Mouse (Mus musculus): ENCODE data around the gene Sh3bp2.

Gene Sh3bp2

DNA sequence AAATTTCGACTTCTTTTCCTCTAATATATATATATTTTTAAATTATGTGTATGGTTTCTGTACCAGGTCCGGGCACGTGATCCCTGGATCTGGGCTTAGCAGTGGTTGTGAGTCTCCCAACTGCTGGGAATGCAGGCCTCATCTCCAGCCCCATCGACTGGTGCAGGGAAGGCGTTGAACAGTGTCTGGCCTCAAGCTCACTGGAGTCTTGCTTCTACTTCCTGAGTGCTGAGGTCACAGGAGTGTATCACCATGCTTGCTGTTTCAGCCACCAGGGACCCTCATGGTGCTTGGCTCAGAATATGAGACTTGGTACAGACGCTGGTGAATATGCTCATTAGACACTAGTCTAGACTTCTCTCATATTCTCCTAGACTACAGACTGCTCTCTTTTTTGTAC is 67.0 kb downstream of the Sh3bp2 start:
- Histone ChIP-seq H3K4me1 (replicated peaks; ENCODE audit: low read depth, low read length) (peaks cover 97% of the 10 kb centered on the region), H3K4me3 (replicated peaks; ENCODE audit: low read length) (no peak overlapping the region), H3K27me3 (ENCODE audit: insufficient read depth, low read length) (no peaks in the 10 kb centered on the region), H3K9me3 (ENCODE audit: low read length) (no peaks in the 10 kb centered on the region), H3K36me3 (ENCODE audit: insufficient read depth, low read length) (0 out of 2 replicates have a peak, but pooled peaks cover 1% of the 10 kb centered on the region)
- TF ChIP-seq NANOG (IDR thresholded peaks at IDR 0.05; ENCODE audit: borderline replicate concordance, low read length) (no peak), CTCF (conservative IDR thresholded peaks at IDR 0.05; ENCODE audit: low read length) (no peak), POU5F1 (IDR thresholded peaks at IDR 0.05; ENCODE audit: borderline replicate concordance, low read length) (no peak)

DNA sequence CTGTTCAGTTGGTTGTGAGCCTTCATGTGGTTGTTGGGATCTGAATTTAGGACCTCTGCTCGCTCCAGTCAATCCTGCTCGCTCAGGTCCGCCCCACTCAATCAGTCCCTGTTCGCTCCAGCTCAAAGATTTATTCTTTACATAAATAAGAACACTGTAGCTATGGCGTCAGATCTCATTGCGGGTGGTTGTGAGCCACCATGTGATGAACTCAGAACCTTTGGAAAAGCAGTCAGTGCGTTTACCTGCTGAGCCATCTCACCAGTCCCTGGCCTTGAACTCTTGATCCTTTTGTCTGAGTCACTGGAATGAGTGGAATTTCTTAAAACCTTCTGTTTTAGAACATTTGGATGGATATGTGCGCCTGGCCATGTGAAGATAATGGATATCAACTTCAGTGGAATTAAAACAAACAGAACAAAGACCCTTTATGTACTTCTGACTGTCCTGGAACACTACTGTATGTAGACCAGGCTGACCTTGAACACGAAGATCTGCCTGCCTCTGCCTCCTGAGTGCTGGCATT is 67.6 kb downstream of the Sh3bp2 start:
- 0 out of 2 replicates have a peak, but pooled peaks cover 5% of the 10 kb centered on the region for H3K36me3 ChIP-seq (ENCODE audit: insufficient read depth, low read length)
- peaks cover 97% of the 10 kb centered on the region for H3K4me1 ChIP-seq (replicated peaks; ENCODE audit: low read depth, low read length)
- H3K4me3 ChIP-seq (replicated peaks; ENCODE audit: low read length), result no peak overlapping the region
- H3K27me3 ChIP-seq (ENCODE audit: insufficient read depth, low read length), result no peaks in the 10 kb centered on the region
- peak; percentile 87 for TF ChIP-seq NANOG (IDR thresholded peaks at IDR 0.05; ENCODE audit: borderline replicate concordance, low read length)
- TF ChIP-seq CTCF (conservative IDR thresholded peaks at IDR 0.05; ENCODE audit: low read length), result no peak
- no peak for TF ChIP-seq POU5F1 (IDR thresholded peaks at IDR 0.05; ENCODE audit: borderline replicate concordance, low read length)
- H3K9me3 ChIP-seq (ENCODE audit: low read length), result no peaks in the 10 kb centered on the region

DNA sequence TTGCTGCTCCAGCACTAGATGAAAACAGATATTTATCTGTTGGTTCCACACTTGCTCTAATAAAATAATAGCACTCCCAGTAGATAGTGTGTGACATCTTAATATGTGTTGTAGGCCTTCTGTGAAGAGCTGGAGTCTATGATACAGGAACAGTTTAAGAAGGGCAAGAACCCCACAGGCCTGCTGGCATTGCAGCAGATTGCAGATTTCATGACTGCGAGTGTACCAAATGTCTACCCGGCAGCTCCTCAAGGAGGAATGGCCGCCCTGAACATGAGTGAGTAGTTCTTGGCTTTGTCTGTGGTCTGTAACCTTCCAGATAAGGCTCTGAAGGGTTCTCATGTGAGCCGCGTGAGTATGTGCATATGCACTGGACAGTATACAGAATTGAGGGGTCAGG is 78.9 kb downstream of the Sh3bp2 start:
- Histone ChIP-seq H3K4me1 (replicated peaks; ENCODE audit: low read depth, low read length) (peaks cover under 1% of the 10 kb centered on the region; the same call in 1 of the 2 replicates), H3K9me3 (ENCODE audit: low read length) (no peaks in the 10 kb centered on the region), H3K27me3 (ENCODE audit: insufficient read depth, low read length) (no peaks in the 10 kb centered on the region), H3K36me3 (ENCODE audit: insufficient read depth, low read length) (peaks cover 56% of the 10 kb centered on the region), H3K4me3 (replicated peaks; ENCODE audit: low read length) (no peak overlapping the region)
- TF ChIP-seq NANOG (IDR thresholded peaks at IDR 0.05; ENCODE audit: borderline replicate concordance, low read length), result no peak
- TF ChIP-seq CTCF (conservative IDR thresholded peaks at IDR 0.05; ENCODE audit: low read length), result no peak
- no peak for TF ChIP-seq POU5F1 (IDR thresholded peaks at IDR 0.05; ENCODE audit: borderline replicate concordance, low read length)

DNA sequence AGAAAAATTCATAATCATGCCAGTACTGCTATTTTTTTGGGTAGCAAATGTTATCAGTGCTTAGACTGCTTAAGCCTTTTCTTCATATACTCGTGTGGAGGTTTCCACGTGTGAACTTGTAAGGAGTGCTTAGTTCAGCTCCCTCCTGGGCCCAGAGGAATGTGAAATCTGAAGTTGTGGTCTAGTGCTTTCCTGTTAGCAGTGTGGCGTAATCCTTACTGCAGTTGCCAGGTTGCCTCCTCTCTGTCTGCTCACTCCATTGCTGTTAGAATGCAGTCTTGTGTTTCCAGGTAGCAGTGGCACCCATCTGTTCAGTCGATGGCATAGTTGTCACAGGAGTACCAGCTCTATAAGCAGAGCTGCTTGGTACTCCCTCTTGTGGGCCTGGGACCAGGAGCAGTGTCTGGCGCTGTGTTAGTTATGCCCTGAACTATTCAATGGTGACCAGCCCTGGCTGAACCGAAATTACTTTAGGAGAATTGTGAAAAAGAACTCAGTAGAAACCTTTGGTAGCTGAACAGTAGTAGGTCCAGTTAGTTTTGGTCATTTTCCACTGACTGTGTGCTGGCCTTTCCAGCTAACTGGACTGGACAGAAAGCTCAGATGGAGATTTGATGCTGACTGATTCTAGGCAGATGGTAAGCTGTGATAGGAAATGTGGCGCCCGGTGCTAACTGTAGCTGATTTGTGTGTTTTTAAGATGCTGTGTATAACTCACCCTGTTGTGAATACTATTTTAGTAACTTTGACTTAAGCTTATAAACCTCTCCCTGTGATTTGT is 81.7 kb downstream of the Sh3bp2 start:
- H3K9me3 ChIP-seq (ENCODE audit: low read length), result no peaks in the 10 kb centered on the region
- no peak for TF ChIP-seq CTCF (conservative IDR thresholded peaks at IDR 0.05; ENCODE audit: low read length)
- no peak for TF ChIP-seq POU5F1 (IDR thresholded peaks at IDR 0.05; ENCODE audit: borderline replicate concordance, low read length)
- TF ChIP-seq NANOG (IDR thresholded peaks at IDR 0.05; ENCODE audit: borderline replicate concordance, low read length), result no peak
- H3K27me3 ChIP-seq (ENCODE audit: insufficient read depth, low read length), result no peaks in the 10 kb centered on the region
- no peak overlapping the region for H3K4me3 ChIP-seq (replicated peaks; ENCODE audit: low read length)
- peaks cover 60% of the 10 kb centered on the region for H3K36me3 ChIP-seq (ENCODE audit: insufficient read depth, low read length)
- H3K4me1 ChIP-seq (replicated peaks; ENCODE audit: low read depth, low read length), result no peaks in the 10 kb centered on the region

DNA sequence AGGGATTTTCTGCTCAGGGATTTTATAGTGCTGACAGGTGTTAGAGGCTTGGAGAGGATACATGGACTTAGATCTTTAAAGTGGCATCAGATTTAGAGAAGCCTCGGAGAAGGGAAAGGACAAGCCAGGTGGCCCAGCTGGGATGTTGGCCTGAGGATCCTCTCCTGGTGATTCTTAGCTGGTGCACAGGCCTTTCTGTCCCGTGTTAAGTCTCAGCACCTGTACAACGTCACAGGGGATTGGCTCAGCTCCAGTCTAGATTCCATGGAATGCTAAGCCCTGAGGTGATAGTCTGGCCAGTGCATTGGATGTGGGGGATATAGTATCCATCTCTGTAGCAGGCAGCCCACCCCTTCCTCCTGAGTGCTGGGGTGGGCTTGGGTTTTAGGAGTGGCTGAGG is 82.6 kb downstream of the Sh3bp2 start:
- Histone ChIP-seq H3K4me3 (replicated peaks; ENCODE audit: low read length) (no peak overlapping the region), H3K4me1 (replicated peaks; ENCODE audit: low read depth, low read length) (no peaks in the 10 kb centered on the region), H3K27me3 (ENCODE audit: insufficient read depth, low read length) (no peaks in the 10 kb centered on the region), H3K36me3 (ENCODE audit: insufficient read depth, low read length) (peaks cover 56% of the 10 kb centered on the region), H3K9me3 (ENCODE audit: low read length) (no peaks in the 10 kb centered on the region)
- TF ChIP-seq POU5F1 (IDR thresholded peaks at IDR 0.05; ENCODE audit: borderline replicate concordance, low read length) (no peak), CTCF (conservative IDR thresholded peaks at IDR 0.05; ENCODE audit: low read length) (no peak), NANOG (IDR thresholded peaks at IDR 0.05; ENCODE audit: borderline replicate concordance, low read length) (no peak)

DNA sequence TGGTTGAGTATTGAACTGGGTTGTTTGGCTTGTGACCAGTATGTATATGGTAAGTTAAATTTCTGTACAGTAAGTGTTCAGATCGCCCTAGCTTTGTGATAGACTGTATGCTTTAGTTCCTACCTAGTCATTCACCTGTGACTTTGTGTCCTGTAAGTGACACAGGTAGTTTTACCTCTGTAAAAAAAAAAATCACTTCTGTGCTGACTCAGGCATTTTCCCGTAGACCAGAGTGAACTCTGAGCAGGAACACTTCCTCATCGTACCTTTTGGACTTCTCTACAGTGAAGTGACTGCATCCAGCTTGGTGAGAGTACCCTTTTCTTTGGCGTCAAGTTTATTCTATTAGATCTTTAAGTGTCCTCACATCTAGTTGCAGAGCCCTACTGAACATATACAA is 84.3 kb downstream of the Sh3bp2 start:
- no peak overlapping the region for H3K4me3 ChIP-seq (replicated peaks; ENCODE audit: low read length)
- peaks cover 68% of the 10 kb centered on the region for H3K36me3 ChIP-seq (ENCODE audit: insufficient read depth, low read length)
- no peaks in the 10 kb centered on the region for H3K4me1 ChIP-seq (replicated peaks; ENCODE audit: low read depth, low read length)
- H3K9me3 ChIP-seq (ENCODE audit: low read length), result no peaks in the 10 kb centered on the region
- no peaks in the 10 kb centered on the region for H3K27me3 ChIP-seq (ENCODE audit: insufficient read depth, low read length)
- TF ChIP-seq POU5F1 (IDR thresholded peaks at IDR 0.05; ENCODE audit: borderline replicate concordance, low read length) (no peak), NANOG (IDR thresholded peaks at IDR 0.05; ENCODE audit: borderline replicate concordance, low read length) (no peak), CTCF (conservative IDR thresholded peaks at IDR 0.05; ENCODE audit: low read length) (no peak)

Measured in E14TG2a.4 (cell line).